Mouse (Mus musculus): Measurements from ENCODE around the gene Camkmt.

DNA sequence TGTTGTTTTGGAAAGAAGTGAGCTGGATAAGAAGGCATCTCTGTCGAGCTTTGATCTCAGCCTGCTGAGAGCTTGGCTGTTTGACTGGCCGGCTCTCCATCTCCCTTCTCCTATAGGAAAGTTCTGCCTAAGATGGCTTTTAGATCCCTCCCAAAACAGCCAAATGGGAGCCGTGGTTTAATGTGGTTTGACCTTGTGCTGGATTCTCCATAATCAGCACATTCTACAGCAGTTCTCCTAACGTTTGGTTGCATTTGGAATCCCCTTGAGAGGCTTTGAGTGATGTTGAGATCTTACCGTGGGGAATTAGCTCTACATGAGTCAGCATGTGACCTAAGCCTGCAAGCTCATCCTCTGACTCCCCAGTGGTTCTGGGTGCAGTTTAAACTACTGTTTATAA is 192.1 kb downstream of the Camkmt start:
- TF ChIP-seq CTCF (IDR thresholded peaks at IDR 0.05; ENCODE audit: borderline replicate concordance, extremely low read depth, insufficient read depth, insufficient read length) (no peak), POLR2A (IDR thresholded peaks at IDR 0.05; ENCODE audit: borderline replicate concordance, extremely low read depth, insufficient read depth, insufficient read length, poor library complexity, severe bottlenecking) (no peak)

All from brain, embryonic 14.5 days (tissue).